Mouse (Mus musculus): ENCODE results near the gene Prl3d3. TPM values are rescaled to one million over a fixed set of nuclear protein-coding genes. Genes with fewer than 3 reads are reported as not detected.

The Prl3d3 gene
- polyA plus RNA-seq (2015; fragmentation: Nextera tagmentation; extraction: Ambion mirVana) = not detected in 2 replicates

GRCm38 (mm10) chr13:27156490-27156889 is at the start of gene Prl3d3:
TSS of gene Prl3d3 (plus strand) at chr13:27156790.

GRCm38 (mm10) chr13:27121398-27121797 is 35.2 kb upstream of the Prl3d3 start, which contains the start of gene Prl3d2:
TSS of gene Prl3d2 (plus strand) at chr13:27121698.

GRCm38 (mm10) chr13:27196359-27196758 is 39.8 kb downstream of the Prl3d3 start, which contains the start of gene Prl3c1:
TSS of gene Prl3c1 (plus strand) at chr13:27196659.

Other genes with a start within 250 kb of the Prl3d3 start
- gene Prl, start 99.2 kb upstream of the Prl3d3 start, polyA plus RNA-seq (2015; fragmentation: Nextera tagmentation; extraction: Ambion mirVana) = 0.23 TPM in 1 of 2 replicates, not detected in the other
- gene Prl3d1, start 62.6 kb upstream of the Prl3d3 start, polyA plus RNA-seq (2015; fragmentation: Nextera tagmentation; extraction: Ambion mirVana) = not detected in 2 replicates
- not detected in 2 replicates for gene Prl3d2, start 35.1 kb upstream of the Prl3d3 start, polyA plus RNA-seq (2015; fragmentation: Nextera tagmentation; extraction: Ambion mirVana)
- not detected in 2 replicates for gene Prl3c1, start 39.9 kb downstream of the Prl3d3 start, polyA plus RNA-seq (2015; fragmentation: Nextera tagmentation; extraction: Ambion mirVana)
- not detected in 2 replicates for gene Prl3b1, start 85.1 kb downstream of the Prl3d3 start, polyA plus RNA-seq (2015; fragmentation: Nextera tagmentation; extraction: Ambion mirVana)
- gene Prl3a1, start 102.6 kb downstream of the Prl3d3 start, polyA plus RNA-seq (2015; fragmentation: Nextera tagmentation; extraction: Ambion mirVana) = not detected in 2 replicates
- not detected in 2 replicates for gene Prl6a1, start 155.8 kb downstream of the Prl3d3 start, polyA plus RNA-seq (2015; fragmentation: Nextera tagmentation; extraction: Ambion mirVana)
- gene Prl8a2, start 188.9 kb downstream of the Prl3d3 start, polyA plus RNA-seq (2015; fragmentation: Nextera tagmentation; extraction: Ambion mirVana) = not detected in 2 replicates
- not detected in 2 replicates for gene Prl2b1, start 234.1 kb downstream of the Prl3d3 start, polyA plus RNA-seq (2015; fragmentation: Nextera tagmentation; extraction: Ambion mirVana)